Mouse (Mus musculus): Measurements from ENCODE around the gene Itgal. TPM values are rescaled to one million over a fixed set of nuclear protein-coding genes. Genes with fewer than 3 reads are reported as not detected.

Itgal gene
- polyA plus RNA-seq, 1 experiment from 2014 or later = 2.7 TPM

GRCm38 (mm10) chr7:127281114-127281513 is 14.9 kb upstream of the Itgal start:
- H3K36me3 ChIP-seq = no peaks in the 10 kb centered on the region
- H3K4me1 ChIP-seq = no peaks in the 10 kb centered on the region
- no peaks in the 10 kb centered on the region for H3K27me3 ChIP-seq (replicated peaks)
- H3K27ac ChIP-seq = no peak overlapping the region
- no peaks in the 10 kb centered on the region for H3K9me3 ChIP-seq
- no peak overlapping the region for H3K9ac ChIP-seq
- WGBS = 45% methylated on average over 4 of the region's 4 CpGs
- no peak for ATAC-seq (ENCODE audit: insufficient read depth, low FRiP score, low read depth)
- no peak overlapping the region for H3K4me3 ChIP-seq (replicated peaks)
- H3K4me2 ChIP-seq = no peak overlapping the region

GRCm38 (mm10) chr7:127282190-127282589 is 13.9 kb upstream of the Itgal start:
- no peak for ATAC-seq (ENCODE audit: insufficient read depth, low FRiP score, low read depth)
- Histone ChIP-seq H3K9me3 (no peaks in the 10 kb centered on the region), H3K4me2 (no peak overlapping the region), H3K4me3 (replicated peaks) (no peak overlapping the region), H3K4me1 (no peaks in the 10 kb centered on the region), H3K9ac (no peak overlapping the region), H3K27ac (no peak overlapping the region), H3K36me3 (no peaks in the 10 kb centered on the region), H3K27me3 (replicated peaks) (no peaks in the 10 kb centered on the region)
- 80% methylated on average over 2 of the region's 2 CpGs for WGBS

- ATAC-seq (ENCODE audit: insufficient read depth, low FRiP score, low read depth) = no peak
- H3K4me1 ChIP-seq = no peaks in the 10 kb centered on the region
These were observed 10.9 kb upstream of the Itgal start for GRCm38 (mm10) chr7:127285154-127285553.

GRCm38 (mm10) chr7:127287940-127288339 is 8.1 kb upstream of the Itgal start:
- no peak for ATAC-seq (ENCODE audit: insufficient read depth, low FRiP score, low read depth)
- Histone ChIP-seq H3K4me1 (no peaks in the 10 kb centered on the region), H3K9me3 (no peaks in the 10 kb centered on the region), H3K27ac (no peak overlapping the region), H3K4me3 (replicated peaks) (no peak overlapping the region), H3K4me2 (no peak overlapping the region), H3K36me3 (no peaks in the 10 kb centered on the region), H3K27me3 (replicated peaks) (no peaks in the 10 kb centered on the region), H3K9ac (no peak overlapping the region)
- WGBS = 67% methylated on average over 1 of the region's 1 CpGs

More at GRCm38 (mm10) chr7:127285154-127285553, 10.9 kb upstream of the Itgal start:
- H3K4me2 ChIP-seq = no peak overlapping the region
- H3K9me3 ChIP-seq = no peaks in the 10 kb centered on the region
- H3K27me3 ChIP-seq (replicated peaks) = no peaks in the 10 kb centered on the region
- no peaks in the 10 kb centered on the region for H3K36me3 ChIP-seq
- H3K27ac ChIP-seq = no peak overlapping the region
- 61% methylated on average over 7 of the region's 10 CpGs for WGBS
- H3K4me3 ChIP-seq (replicated peaks) = no peak overlapping the region
- H3K9ac ChIP-seq = no peak overlapping the region

GRCm38 (mm10) chr7:127289306-127289705 is 6.8 kb upstream of the Itgal start:
- Histone ChIP-seq H3K27me3 (replicated peaks) (no peaks in the 10 kb centered on the region), H3K4me2 (no peak overlapping the region), H3K36me3 (no peaks in the 10 kb centered on the region), H3K27ac (no peak overlapping the region), H3K4me3 (replicated peaks) (no peak overlapping the region), H3K9ac (no peak overlapping the region), H3K4me1 (no peaks in the 10 kb centered on the region), H3K9me3 (no peaks in the 10 kb centered on the region)
- 67% methylated on average over 2 of the region's 2 CpGs for WGBS
- no peak for ATAC-seq (ENCODE audit: insufficient read depth, low FRiP score, low read depth)

- Histone ChIP-seq H3K9me3 (no peaks in the 10 kb centered on the region), H3K4me3 (replicated peaks) (no peak overlapping the region), H3K36me3 (no peaks in the 10 kb centered on the region), H3K27ac (no peak overlapping the region), H3K27me3 (replicated peaks) (no peaks in the 10 kb centered on the region), H3K4me2 (no peak overlapping the region), H3K9ac (no peak overlapping the region), H3K4me1 (no peaks in the 10 kb centered on the region)
- no peak for ATAC-seq (ENCODE audit: insufficient read depth, low FRiP score, low read depth)
- WGBS = 56% methylated on average over 8 of the region's 8 CpGs
These were observed 5.9 kb upstream of the Itgal start for GRCm38 (mm10) chr7:127290142-127290541.

- no peaks in the 10 kb centered on the region for H3K36me3 ChIP-seq
- no peak for ATAC-seq (ENCODE audit: insufficient read depth, low FRiP score, low read depth)
- no peaks in the 10 kb centered on the region for H3K9me3 ChIP-seq
- H3K9ac ChIP-seq = no peak overlapping the region
- 83% methylated on average over 5 of the region's 5 CpGs for WGBS
- no peak overlapping the region for H3K27ac ChIP-seq
- H3K4me1 ChIP-seq = no peaks in the 10 kb centered on the region
- peak overlapping the region; percentile 2; the same call in 1 of the 2 replicates for H3K4me3 ChIP-seq (replicated peaks)
- H3K4me2 ChIP-seq = no peak overlapping the region
- no peaks in the 10 kb centered on the region for H3K27me3 ChIP-seq (replicated peaks)
These were observed 911 bp downstream of the Itgal start for GRCm38 (mm10) chr7:127296786-127297555.

- no peaks in the 10 kb centered on the region for H3K36me3 ChIP-seq
- no peaks in the 10 kb centered on the region for H3K27me3 ChIP-seq (replicated peaks)
- H3K9ac ChIP-seq = no peak overlapping the region
- H3K9me3 ChIP-seq = no peaks in the 10 kb centered on the region
- 96% methylated on average over 5 of the region's 5 CpGs for WGBS
- no peak overlapping the region for H3K4me3 ChIP-seq (replicated peaks)
- no peak overlapping the region for H3K4me2 ChIP-seq
- H3K27ac ChIP-seq = no peak overlapping the region
- H3K4me1 ChIP-seq = no peaks in the 10 kb centered on the region
- ATAC-seq (ENCODE audit: insufficient read depth, low FRiP score, low read depth) = no peak
These were observed 1.6 kb downstream of the Itgal start for GRCm38 (mm10) chr7:127297586-127298193.

- H3K27ac ChIP-seq = 0 out of 2 replicates have a peak overlapping the region, but pooled peaks have one; percentile 33
- H3K36me3 ChIP-seq = no peaks in the 10 kb centered on the region
- ATAC-seq (ENCODE audit: insufficient read depth, low FRiP score, low read depth) = peak; percentile 58; the same call in 1 of the 2 replicates
- H3K9me3 ChIP-seq = no peaks in the 10 kb centered on the region
- H3K9ac ChIP-seq = no peak overlapping the region
- 81% methylated on average over 2 of the region's 2 CpGs for WGBS
- H3K27me3 ChIP-seq (replicated peaks) = no peaks in the 10 kb centered on the region
- no peak overlapping the region for H3K4me2 ChIP-seq
- H3K4me3 ChIP-seq (replicated peaks) = no peak overlapping the region
- H3K4me1 ChIP-seq = no peaks in the 10 kb centered on the region
These were observed 12.4 kb downstream of the Itgal start for GRCm38 (mm10) chr7:127308431-127308830.

- no peak for ATAC-seq (ENCODE audit: insufficient read depth, low FRiP score, low read depth)
These were observed 12.8 kb downstream of the Itgal start for GRCm38 (mm10) chr7:127308887-127309286.

GRCm38 (mm10) chr7:127309951-127310350 is 13.9 kb downstream of the Itgal start:
- H3K4me1 ChIP-seq = no peaks in the 10 kb centered on the region
- no peak overlapping the region for H3K27ac ChIP-seq
- H3K9ac ChIP-seq = no peak overlapping the region
- ATAC-seq (ENCODE audit: insufficient read depth, low FRiP score, low read depth) = no peak
- no peaks in the 10 kb centered on the region for H3K36me3 ChIP-seq
- H3K4me2 ChIP-seq = no peak overlapping the region
- no peak overlapping the region for H3K4me3 ChIP-seq (replicated peaks)
- H3K9me3 ChIP-seq = no peaks in the 10 kb centered on the region
- no peaks in the 10 kb centered on the region for H3K27me3 ChIP-seq (replicated peaks)
- WGBS = 63% methylated on average over 12 of the region's 12 CpGs

More at GRCm38 (mm10) chr7:127308887-127309286, 12.8 kb downstream of the Itgal start:
- 0 out of 2 replicates have a peak overlapping the region, but pooled peaks have one; percentile 33 for H3K27ac ChIP-seq
- WGBS = 69% methylated on average over 4 of the region's 4 CpGs
- no peaks in the 10 kb centered on the region for H3K4me1 ChIP-seq
- H3K9me3 ChIP-seq = no peaks in the 10 kb centered on the region
- H3K9ac ChIP-seq = no peak overlapping the region
- no peak overlapping the region for H3K4me2 ChIP-seq
- no peak overlapping the region for H3K4me3 ChIP-seq (replicated peaks)
- H3K36me3 ChIP-seq = no peaks in the 10 kb centered on the region
- no peaks in the 10 kb centered on the region for H3K27me3 ChIP-seq (replicated peaks)

- H3K4me3 ChIP-seq (replicated peaks) = no peak overlapping the region
- no peaks in the 10 kb centered on the region for H3K36me3 ChIP-seq
- H3K9me3 ChIP-seq = no peaks in the 10 kb centered on the region
- H3K4me1 ChIP-seq = no peaks in the 10 kb centered on the region
- no peaks in the 10 kb centered on the region for H3K27me3 ChIP-seq (replicated peaks)
- H3K4me2 ChIP-seq = no peak overlapping the region
- no peak overlapping the region for H3K27ac ChIP-seq
- 45% methylated on average over 8 of the region's 8 CpGs for WGBS
- ATAC-seq (ENCODE audit: insufficient read depth, low FRiP score, low read depth) = no peak
- no peak overlapping the region for H3K9ac ChIP-seq
These were observed 17.9 kb downstream of the Itgal start for GRCm38 (mm10) chr7:127313912-127314311.

All from stomach, embryonic 15.5 days (tissue).